Mouse (Mus musculus) embryonic fibroblast, embryonic 13.5 days (primary cell): Measurements from ENCODE around the gene Prrc2c. TPM values are rescaled to one million over a fixed set of nuclear protein-coding genes. Genes with fewer than 3 reads are reported as not detected.

ENCODE experiments used
- H3K27ac ChIP-seq: 2 replicates; pipeline ENCODE4 v1.5.1; 2012; ENCODE audit warnings: low read length, control low read depth, inconsistent platforms; ENCODE audit not compliant: insufficient read depth
- H3K4me1 ChIP-seq: 2 replicates; pipeline ENCODE4 v1.6.1; 2011; ENCODE audit warnings: low read length; ENCODE audit not compliant: control insufficient read depth, insufficient read depth
- H3K4me3 ChIP-seq: 2 replicates; pipeline ENCODE4 v1.5.1; 2011; ENCODE audit warnings: mild to moderate bottlenecking, control low read depth, low read length; ENCODE audit not compliant: insufficient read depth
- CTCF ChIP-seq: IDR thresholded peaks from 2 replicates; pipeline ENCODE4 v1.5.1; 2011; ENCODE audit warnings: mild to moderate bottlenecking, control low read depth, low read length, moderate library complexity, borderline replicate concordance; ENCODE audit not compliant: insufficient read depth
- POLR2A ChIP-seq: IDR thresholded peaks from 2 replicates; pipeline ENCODE4 v1.6.1; 2011; ENCODE audit warnings: low read depth, mild to moderate bottlenecking, control low read depth, low read length, moderate library complexity
- polyA plus RNA-seq: library from polyadenylated mRNA; stranded (reverse); fragments of >200 nt; gene quantifications from 2 replicates; pipeline ENCODE4 v1.2.4, GENCODE M21; 2011; ENCODE audit warnings: low read depth; ENCODE audit not compliant: missing spikeins, insufficient read length

The Prrc2c gene
- polyA plus RNA-seq, 1 experiment: 206 TPM

GRCm38 (mm10) chr1:162697866-162698265 lies 42.5 kb downstream of the Prrc2c start:
- H3K27ac ChIP-seq: no peak overlapping the region
- H3K4me3 ChIP-seq: no peak overlapping the region
- no peak for TF ChIP-seq CTCF
- no peak for TF ChIP-seq POLR2A
- H3K4me1 ChIP-seq: no peaks in the 10 kb centered on the region; the same call in 1 of the 2 replicates

- Histone ChIP-seq H3K4me1 (no peaks in the 10 kb centered on the region; the same call in 1 of the 2 replicates), H3K27ac (no peak overlapping the region), H3K4me3 (no peak overlapping the region)
- no peak for TF ChIP-seq POLR2A
- TF ChIP-seq CTCF: no peak
Measured at GRCm38 (mm10) chr1:162693721-162694120, 46.6 kb downstream of the Prrc2c start.

GRCm38 (mm10) chr1:162665486-162666174 lies 74.7 kb downstream of the Prrc2c start:
- Histone ChIP-seq H3K4me3 (no peak overlapping the region), H3K4me1 (no peaks in the 10 kb centered on the region), H3K27ac (peak overlapping the region; percentile 39; the same call in 1 of the 2 replicates)
- TF ChIP-seq CTCF (no peak), POLR2A (0 out of 2 replicates have a peak, but pooled peaks have one; percentile 40)

- TF ChIP-seq POLR2A (no peak), CTCF (peak; percentile 79; the same call in 1 of the 2 replicates)
- Histone ChIP-seq H3K27ac (no peak overlapping the region), H3K4me1 (no peaks in the 10 kb centered on the region), H3K4me3 (no peak overlapping the region)
Measured at GRCm38 (mm10) chr1:162664826-162665475, 75.4 kb downstream of the Prrc2c start.

- no peak for TF ChIP-seq POLR2A
- TF ChIP-seq CTCF: no peak
- Histone ChIP-seq H3K27ac (no peak overlapping the region), H3K4me1 (no peaks in the 10 kb centered on the region), H3K4me3 (no peak overlapping the region)
Measured at GRCm38 (mm10) chr1:162660276-162660860, 80.0 kb downstream of the Prrc2c start.

- Histone ChIP-seq H3K4me3 (no peak within 1 kb of the TSS), H3K27ac (no peak within 1 kb of the TSS), H3K4me1 (no peaks in the 10 kb centered on the region)
- TF ChIP-seq CTCF: no peak
- no peak for TF ChIP-seq POLR2A
Measured at GRCm38 (mm10) chr1:162658119-162658518, 82.2 kb downstream of the Prrc2c start, which contains the start of gene Myocos. Gene Myocos (minus strand): TSS chr1:162658219.

GRCm38 (mm10) chr1:162648416-162648815 lies 91.9 kb downstream of the Prrc2c start:
- no peak overlapping the region for H3K4me3 ChIP-seq
- TF ChIP-seq POLR2A (no peak), CTCF (no peak)
- no peak overlapping the region for H3K27ac ChIP-seq
- H3K4me1 ChIP-seq: no peaks in the 10 kb centered on the region

GRCm38 (mm10) chr1:162646083-162646686 lies 94.2 kb downstream of the Prrc2c start:
- TF ChIP-seq POLR2A: no peak
- no peak overlapping the region for H3K27ac ChIP-seq

GRCm38 (mm10) chr1:162643752-162644151 lies 96.6 kb downstream of the Prrc2c start:
- H3K4me3 ChIP-seq: no peak overlapping the region
- no peaks in the 10 kb centered on the region for H3K4me1 ChIP-seq
- no peak overlapping the region for H3K27ac ChIP-seq
- no peak for TF ChIP-seq CTCF

More at GRCm38 (mm10) chr1:162646083-162646686, 94.2 kb downstream of the Prrc2c start:
- H3K4me1 ChIP-seq: no peaks in the 10 kb centered on the region
- H3K4me3 ChIP-seq: no peak overlapping the region
